Mouse (Mus musculus) cerebellum, postnatal 25 days (tissue): Measurements from ENCODE around the gene Gm5134.

Experiments
- DNase-seq, 2 experiments: peaks; one replicate each; pipeline ENCODE4 v3.0.0; 2021; ENCODE audit warnings: mixed read lengths in 2 of 2

The Gm5134 gene

GRCm38 (mm10) chr10:75995463-75995862 lies 41.1 kb downstream of the Gm5134 start:
- peak; percentile 59 to 67 for DNase-seq

GRCm38 (mm10) chr10:75996315-75996714 lies 42.0 kb downstream of the Gm5134 start:
- DNase-seq, result no peak

GRCm38 (mm10) chr10:76001160-76001559 lies 46.8 kb downstream of the Gm5134 start:
- peak in 1 of 2 experiments; percentile 39 for DNase-seq

- DNase-seq, result peak; percentile 85 to 90
Observed at GRCm38 (mm10) chr10:76002101-76002521, 47.8 kb downstream of the Gm5134 start.

- no peak for DNase-seq
Observed at GRCm38 (mm10) chr10:76002615-76003014, 48.3 kb downstream of the Gm5134 start.

- DNase-seq, result no peak
Observed at GRCm38 (mm10) chr10:76003221-76003620, 48.9 kb downstream of the Gm5134 start.

GRCm38 (mm10) chr10:76006385-76006784 lies 52.1 kb downstream of the Gm5134 start:
- no peak for DNase-seq

- no peak for DNase-seq
Observed at GRCm38 (mm10) chr10:76009812-76010211, 55.5 kb downstream of the Gm5134 start.

- DNase-seq, result no peak
Observed at GRCm38 (mm10) chr10:76012922-76013321, 58.6 kb downstream of the Gm5134 start.

GRCm38 (mm10) chr10:76016886-76017285 lies 62.6 kb downstream of the Gm5134 start:
- DNase-seq, result no peak

GRCm38 (mm10) chr10:76021728-76022127 lies 67.4 kb downstream of the Gm5134 start:
- DNase-seq, result no peak

- no peak for DNase-seq
Observed at GRCm38 (mm10) chr10:76023921-76024320, 69.6 kb downstream of the Gm5134 start.

GRCm38 (mm10) chr10:76025470-76026190 lies 71.3 kb downstream of the Gm5134 start:
- no peak for DNase-seq

- DNase-seq, result no peak
Observed at GRCm38 (mm10) chr10:76027127-76028015, 73.1 kb downstream of the Gm5134 start.

- DNase-seq, result no peak
Observed at GRCm38 (mm10) chr10:76028016-76028366, 73.7 kb downstream of the Gm5134 start.

GRCm38 (mm10) chr10:76028396-76028795 lies 74.1 kb downstream of the Gm5134 start:
- DNase-seq, result no peak

- no peak for DNase-seq
Observed at GRCm38 (mm10) chr10:76029276-76029675, 75.0 kb downstream of the Gm5134 start.

- no peak for DNase-seq
Observed at GRCm38 (mm10) chr10:76030496-76030895, 76.2 kb downstream of the Gm5134 start.

- peak in 1 of 2 experiments; percentile 72 for DNase-seq
Observed at GRCm38 (mm10) chr10:76031511-76032401, 77.4 kb downstream of the Gm5134 start.

GRCm38 (mm10) chr10:76032402-76033118 lies 78.2 kb downstream of the Gm5134 start, which contains the start of gene Zfp280b:
Zfp280b (plus strand) TSS chr10:76032650.
- peak; percentile 96 to 97 for DNase-seq

GRCm38 (mm10) chr10:76033119-76033455 lies 78.8 kb downstream of the Gm5134 start:
- no peak for DNase-seq

GRCm38 (mm10) chr10:76034001-76034600 lies 79.8 kb downstream of the Gm5134 start:
- DNase-seq, result no peak
